Mouse (Mus musculus) liver, postnatal 0 days (tissue): ENCODE measurements around the gene Myrip. TPM values are rescaled to one million over a fixed set of nuclear protein-coding genes. Genes with fewer than 3 reads are reported as not detected.

Source experiments
- ATAC-seq: fragments of 200-750 bp; cut with Nextera tagmentation; 2 replicates; pipeline ENCODE4 v1.8.0; 2017; ENCODE audit warnings: mild to moderate bottlenecking, moderate library complexity
- DNase-seq: peaks from one replicate; pipeline ENCODE4 v3.0.0-alpha.2; 2016
- H3K27ac ChIP-seq: fragments of 300-500 bp; sonication (generic); 2 replicates; pipeline ENCODE4 v1.5.1; 2014; ENCODE audit warnings: antibody characterized with exemption, moderate library complexity, mild to moderate bottlenecking, low read depth
- H3K27me3 ChIP-seq: fragments of 300-500 bp; sonication (generic); 2 replicates; pipeline ENCODE4 v1.6.1; 2014; ENCODE audit warnings: low read length, control low read depth, mixed read lengths; ENCODE audit not compliant: insufficient read depth
- H3K36me3 ChIP-seq: fragments of 300-500 bp; sonication (generic); replicated peaks from 2 replicates; pipeline ENCODE4 v1.6.1; 2014; ENCODE audit warnings: mild to moderate bottlenecking, control low read depth, low read length, moderate library complexity, mixed read lengths; ENCODE audit not compliant: insufficient read depth
- H3K4me1 ChIP-seq: fragments of 300-500 bp; sonication (generic); 2 replicates; pipeline ENCODE4 v1.6.1; 2014; ENCODE audit warnings: antibody characterized with exemption, mild to moderate bottlenecking, control low read depth; ENCODE audit not compliant: insufficient read depth
- H3K4me2 ChIP-seq: fragments of 300-500 bp; sonication (generic); 2 replicates; pipeline ENCODE4 v1.6.1; 2014; ENCODE audit warnings: low read depth, mild to moderate bottlenecking, low read length, moderate library complexity, mixed read lengths
- H3K4me3 ChIP-seq: fragments of 300-500 bp; sonication (generic); 2 replicates; pipeline ENCODE4 v1.5.1; 2014; ENCODE audit warnings: low read depth, low read length
- H3K9ac ChIP-seq: fragments of 300-500 bp; sonication (generic); replicated peaks from 2 replicates; pipeline ENCODE4 v1.6.1; 2014; ENCODE audit warnings: mild to moderate bottlenecking, moderate library complexity
- H3K9me3 ChIP-seq: fragments of 300-500 bp; sonication (generic); 2 replicates; pipeline ENCODE4 v1.6.1; 2016; ENCODE audit warnings: mild to moderate bottlenecking, control low read depth, low read length, mixed read lengths
- CTCF ChIP-seq: sonication (generic); IDR thresholded peaks from 2 replicates; pipeline ENCODE4 v1.5.1; 2016; ENCODE audit warnings: antibody characterized with exemption, low read depth
- EP300 ChIP-seq: IDR thresholded peaks from 2 replicates; pipeline ENCODE4 v1.6.1; 2016; ENCODE audit warnings: antibody characterized with exemption, low read depth, mild to moderate bottlenecking
- WGBS: fragments of 180-500 bp; shearing (Covaris S2); extraction: QIAGEN DNeasy Blood & Tissue Kit; methylation state at CpG from one replicate; pipeline ENCODE4 v1.1.7; 2014; ENCODE audit not compliant: insufficient replicate concordance; 5-methylcytosine and 5-hydroxymethylcytosine counted together
- polyA plus RNA-seq: library from polyadenylated mRNA; unstranded; fragments of >200 nt; fragmentation: Nextera tagmentation; extraction: Ambion mirVana; gene quantifications from 2 replicates; pipeline ENCODE4 v1.2.1, GENCODE M21; 2015

Myrip gene
- polyA plus RNA-seq, 1 experiment from 2014 or later, result 0.09 TPM

- Histone ChIP-seq H3K4me3 (no peak overlapping the region), H3K27ac (no peak overlapping the region), H3K9ac (no peak overlapping the region), H3K27me3 (no peaks in the 10 kb centered on the region), H3K4me1 (no peaks in the 10 kb centered on the region), H3K4me2 (no peak overlapping the region), H3K9me3 (no peaks in the 10 kb centered on the region), H3K36me3 (no peaks in the 10 kb centered on the region)
- whole genome bisulfite sequencing, result 60% methylated on average over 8 of the region's 8 CpGs
- TF ChIP-seq CTCF, result no peak
- no peak for TF ChIP-seq EP300
- DNase-seq (no peak), ATAC-seq (no peak)
Observed at GRCm38 (mm10) chr9:120435841-120436240, 134.5 kb downstream of the Myrip start.

GRCm38 (mm10) chr9:120436854-120437253 is 135.5 kb downstream of the Myrip start:
- H3K36me3 ChIP-seq, result no peaks in the 10 kb centered on the region
- no peaks in the 10 kb centered on the region for H3K27me3 ChIP-seq
- WGBS, result 72% methylated on average over 2 of the region's 2 CpGs
- no peaks in the 10 kb centered on the region for H3K9me3 ChIP-seq
- no peak overlapping the region for H3K4me3 ChIP-seq
- TF ChIP-seq EP300 (no peak), CTCF (no peak)
- no peak for DNase-seq
- no peak overlapping the region for H3K4me2 ChIP-seq
- H3K4me1 ChIP-seq, result no peaks in the 10 kb centered on the region
- H3K27ac ChIP-seq, result no peak overlapping the region
- no peak for ATAC-seq
- H3K9ac ChIP-seq, result no peak overlapping the region

- no peak overlapping the region for H3K27ac ChIP-seq
- DNase-seq (no peak), ATAC-seq (no peak)
- H3K9me3 ChIP-seq, result no peaks in the 10 kb centered on the region
- H3K27me3 ChIP-seq, result no peaks in the 10 kb centered on the region
- H3K9ac ChIP-seq, result no peak overlapping the region
- no peaks in the 10 kb centered on the region for H3K4me1 ChIP-seq
- H3K36me3 ChIP-seq, result no peaks in the 10 kb centered on the region
- no peak overlapping the region for H3K4me2 ChIP-seq
- 80% methylated on average over 6 of the region's 6 CpGs for WGBS
- TF ChIP-seq EP300 (no peak), CTCF (no peak)
- no peak overlapping the region for H3K4me3 ChIP-seq
Observed at GRCm38 (mm10) chr9:120437266-120437876, 136.1 kb downstream of the Myrip start.

GRCm38 (mm10) chr9:120438350-120438749 is 137.0 kb downstream of the Myrip start:
- WGBS, result 76% methylated on average over 1 of the region's 1 CpGs
- Histone ChIP-seq H3K4me2 (no peak overlapping the region), H3K36me3 (no peaks in the 10 kb centered on the region)

GRCm38 (mm10) chr9:120438781-120439180 is 137.5 kb downstream of the Myrip start:
- no peaks in the 10 kb centered on the region for H3K27me3 ChIP-seq
- H3K4me3 ChIP-seq, result no peak overlapping the region
- H3K9ac ChIP-seq, result no peak overlapping the region
- H3K9me3 ChIP-seq, result no peaks in the 10 kb centered on the region
- H3K4me1 ChIP-seq, result no peaks in the 10 kb centered on the region
- DNase-seq (no peak), ATAC-seq (no peak)
- TF ChIP-seq CTCF (no peak), EP300 (no peak)
- no peak overlapping the region for H3K27ac ChIP-seq
- H3K36me3 ChIP-seq, result no peaks in the 10 kb centered on the region
- H3K4me2 ChIP-seq, result no peak overlapping the region
- WGBS, result 60% methylated on average over 1 of the region's 1 CpGs

More at GRCm38 (mm10) chr9:120438350-120438749, 137.0 kb downstream of the Myrip start:
- Histone ChIP-seq H3K27me3 (no peaks in the 10 kb centered on the region), H3K9me3 (no peaks in the 10 kb centered on the region), H3K4me3 (no peak overlapping the region), H3K27ac (no peak overlapping the region), H3K4me1 (no peaks in the 10 kb centered on the region), H3K9ac (no peak overlapping the region)
- ATAC-seq (no peak), DNase-seq (no peak)
- peak; percentile 11; the same call in 1 of the 2 replicates for TF ChIP-seq CTCF
- TF ChIP-seq EP300, result no peak

- no peaks in the 10 kb centered on the region for H3K36me3 ChIP-seq
- no peaks in the 10 kb centered on the region for H3K4me1 ChIP-seq
- no peak overlapping the region for H3K4me2 ChIP-seq
- H3K27ac ChIP-seq, result no peak overlapping the region
- DNase-seq (no peak), ATAC-seq (no peak)
- H3K9me3 ChIP-seq, result no peaks in the 10 kb centered on the region
- no peak for TF ChIP-seq EP300
- TF ChIP-seq CTCF, result no peak
- no peak overlapping the region for H3K4me3 ChIP-seq
- no peak overlapping the region for H3K9ac ChIP-seq
- 75% methylated on average over 9 of the region's 9 CpGs for WGBS
- no peaks in the 10 kb centered on the region for H3K27me3 ChIP-seq
Observed at GRCm38 (mm10) chr9:120444642-120445041, 143.3 kb downstream of the Myrip start.

- 65% methylated on average over 6 of the region's 6 CpGs for WGBS
- ATAC-seq, result no peak
- no peaks in the 10 kb centered on the region for H3K9me3 ChIP-seq
- no peak overlapping the region for H3K4me3 ChIP-seq
- H3K4me1 ChIP-seq, result no peaks in the 10 kb centered on the region
- no peak for DNase-seq
- H3K4me2 ChIP-seq, result no peak overlapping the region
- H3K27ac ChIP-seq, result no peak overlapping the region
- TF ChIP-seq CTCF (no peak), EP300 (no peak)
- H3K36me3 ChIP-seq, result no peaks in the 10 kb centered on the region
- no peaks in the 10 kb centered on the region for H3K27me3 ChIP-seq
- no peak overlapping the region for H3K9ac ChIP-seq
Observed at GRCm38 (mm10) chr9:120449696-120450329, 148.5 kb downstream of the Myrip start.
